Mouse (Mus musculus) embryo, embryonic 10.5 days (tissue): ENCODE measurements at regions not wholly inside any gene's neighbourhood (a gene's known extent, or its start where the extent isn't known, plus 50 kb on each side); places are given as distances from the start of the nearest gene placed in this dataset.
"Not testable (repeated sequence)": the region's sequence is repeated elsewhere in the genome, so short reads cannot be mapped to it uniquely, and the experiment has no call there.

Experiments
- DNase-seq: peaks from one replicate; pipeline ENCODE4 v3.0.0-alpha.2; 2015; ENCODE audit warnings: low spot score

DNA sequence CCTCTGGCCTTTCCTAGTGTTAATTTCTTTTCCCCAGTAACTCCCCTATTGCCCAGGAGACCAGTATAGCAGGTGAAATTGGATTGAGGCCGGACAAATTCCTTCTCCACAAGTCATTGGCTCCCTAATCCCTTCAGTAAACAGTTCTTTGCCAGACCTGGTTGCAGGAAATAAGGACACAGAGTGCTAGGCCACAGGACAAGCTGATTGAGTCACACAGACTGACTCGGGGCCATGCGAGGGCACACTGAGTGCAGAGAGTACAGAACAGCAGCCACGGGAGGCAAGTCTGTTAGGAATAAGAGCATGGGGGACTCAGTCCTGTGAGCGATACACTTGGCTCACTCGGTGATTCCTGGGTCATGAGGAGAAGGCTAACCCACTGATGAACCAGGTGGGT lies 134.3 kb upstream of the Ajap1 start:
- no peak for DNase-seq

DNA sequence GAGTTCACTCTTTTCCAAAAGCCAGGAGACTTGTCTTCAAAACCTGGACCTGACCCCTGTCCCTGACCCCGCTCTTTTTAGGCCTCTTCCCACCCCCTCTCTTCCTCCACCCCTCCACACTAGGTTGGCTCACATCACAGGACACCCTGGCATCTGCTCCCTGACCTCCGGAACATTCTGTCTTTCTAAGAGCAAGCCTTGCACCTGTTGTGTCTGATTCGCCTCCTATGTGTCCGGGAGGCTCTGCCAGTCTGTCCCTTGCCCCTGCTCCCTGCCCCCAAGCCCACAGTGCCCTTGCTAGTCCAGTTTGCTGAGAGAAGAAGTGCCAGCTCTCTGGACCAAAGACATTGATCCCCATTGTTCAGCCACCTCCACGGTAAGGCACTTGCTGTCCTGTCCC lies 138.3 kb upstream of the Ajap1 start:
- no peak for DNase-seq

DNA sequence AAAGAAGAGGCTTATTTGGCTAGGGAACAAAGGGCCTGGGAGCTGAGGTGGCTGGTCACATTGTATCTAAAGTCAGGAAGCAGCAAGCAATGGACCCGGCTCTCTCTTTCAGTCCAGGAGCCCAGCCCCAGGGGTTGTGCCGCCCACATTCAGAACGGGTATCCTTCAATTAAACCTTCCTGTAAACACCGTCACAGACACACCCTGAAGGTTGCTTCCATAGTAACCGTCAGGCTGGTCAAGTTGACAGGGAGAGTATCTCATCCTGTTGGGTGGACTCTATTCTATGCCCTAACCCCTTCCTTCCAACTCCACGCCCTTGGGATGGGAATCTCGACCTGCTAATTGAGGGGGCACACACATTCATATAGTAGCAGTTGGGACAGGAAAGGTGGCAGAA lies 148.6 kb upstream of the Ajap1 start:
- DNase-seq = no peak

DNA sequence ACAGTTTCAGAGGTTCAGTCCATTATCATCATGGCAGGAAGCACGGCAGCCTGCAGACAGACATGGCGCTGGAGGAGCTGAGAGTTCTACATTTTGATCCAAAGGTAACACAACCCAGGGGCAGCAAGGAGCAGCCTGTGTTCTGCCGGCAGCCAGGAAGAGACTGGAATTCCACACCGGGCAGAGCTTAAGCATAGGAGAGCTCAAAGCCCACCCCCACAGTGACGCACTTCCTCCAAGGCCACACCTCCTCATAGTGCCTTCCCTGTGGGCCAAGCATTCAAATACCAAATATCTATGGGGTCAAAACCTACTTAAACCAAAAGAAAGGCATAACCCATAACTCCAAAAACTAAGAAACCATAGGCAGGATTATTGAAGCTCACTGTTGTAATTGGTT lies 149.4 kb upstream of the Ajap1 start:
- DNase-seq = no peak

DNA sequence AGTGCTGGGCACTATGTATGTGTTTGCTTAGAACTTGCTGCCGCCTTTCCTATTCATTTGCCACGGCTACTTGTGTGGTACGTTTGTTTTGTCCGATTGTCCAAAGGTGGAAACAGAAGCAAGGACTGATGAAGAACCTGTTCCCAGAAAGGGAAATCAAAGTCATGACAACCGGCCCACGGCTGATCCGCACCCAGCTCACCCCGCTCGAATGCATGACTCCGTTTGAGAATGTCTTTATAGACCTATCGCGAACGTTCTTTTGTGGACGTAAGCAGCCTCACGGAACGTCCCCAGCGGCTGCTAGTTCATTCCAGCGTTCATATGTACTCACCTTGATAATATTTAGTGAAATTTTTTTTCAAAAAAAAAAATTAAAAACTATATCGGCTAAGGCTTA lies 149.9 kb upstream of the Ajap1 start:
- no peak for DNase-seq

DNA sequence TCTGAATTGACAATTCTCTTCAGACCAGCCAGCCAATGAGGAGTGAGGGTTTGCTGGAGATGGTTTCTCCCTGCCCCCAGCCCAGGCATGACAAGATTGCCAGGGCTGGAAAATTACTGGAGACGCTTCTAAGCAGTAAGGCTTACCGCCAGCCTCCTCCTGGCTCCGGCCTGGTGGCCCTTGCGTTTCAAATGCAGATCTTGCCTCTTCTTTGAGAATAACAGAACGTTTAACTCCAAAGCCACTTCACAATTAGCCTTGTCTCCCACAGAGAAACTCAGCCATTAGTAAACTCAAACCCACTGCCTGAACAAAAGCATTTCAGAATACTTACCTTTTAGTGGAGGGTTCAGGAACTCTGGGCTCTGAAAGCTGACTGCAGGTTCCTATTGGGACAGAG lies 150.6 kb upstream of the Ajap1 start:
- no peak for DNase-seq

DNA sequence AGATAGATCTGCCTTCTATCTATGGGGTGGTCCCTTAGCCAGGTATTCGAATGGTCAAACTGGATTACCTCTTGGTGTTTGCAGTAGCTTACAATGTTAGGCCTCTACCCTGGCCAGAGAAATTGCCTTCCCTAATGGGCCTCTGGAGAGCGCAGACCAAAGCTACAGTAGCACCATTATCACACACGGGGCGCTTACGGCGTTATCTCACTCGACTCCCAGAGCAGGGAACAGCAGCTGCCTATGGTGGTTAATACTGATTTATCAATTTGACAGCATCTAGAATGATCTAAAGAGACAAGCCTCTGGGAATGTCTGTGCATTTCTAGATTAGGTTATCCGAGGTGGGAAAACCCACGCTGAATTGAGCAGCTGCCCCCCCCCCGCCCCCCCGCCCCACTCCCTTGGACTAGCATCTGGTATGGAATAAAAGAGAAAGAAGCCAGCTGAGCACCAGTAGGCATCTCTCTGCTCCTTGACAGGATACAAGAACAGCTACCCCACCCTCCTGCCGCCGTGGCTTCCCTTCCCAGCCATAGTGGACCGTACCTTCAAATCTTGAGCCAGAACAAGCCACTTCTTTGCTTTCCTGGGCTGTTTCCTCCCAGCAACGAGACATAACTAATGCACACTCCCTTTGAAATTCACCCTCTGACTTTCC lies 151.7 kb upstream of the Ajap1 start:
- DNase-seq = peak; percentile 15

DNA sequence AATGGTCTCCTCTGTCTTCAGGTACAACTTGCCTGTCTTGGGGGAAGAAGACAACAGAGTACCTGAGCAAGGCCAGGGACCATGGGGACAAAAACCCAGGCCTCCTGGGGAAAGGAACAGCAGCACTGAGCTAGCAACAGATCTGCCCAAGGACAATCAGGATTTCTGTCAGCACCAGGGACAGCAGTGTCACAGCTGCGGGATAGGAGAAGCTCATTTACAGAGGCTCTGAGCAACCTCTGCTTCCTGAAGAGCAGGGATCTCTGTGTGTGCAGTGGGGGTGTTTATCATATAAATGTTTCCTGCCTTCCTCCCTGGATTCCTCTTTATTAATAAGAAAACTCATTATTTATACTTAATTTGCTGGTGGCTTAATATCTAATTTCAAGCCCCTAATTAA lies 155.4 kb upstream of the Ajap1 start:
- peak; percentile 57 for DNase-seq

DNA sequence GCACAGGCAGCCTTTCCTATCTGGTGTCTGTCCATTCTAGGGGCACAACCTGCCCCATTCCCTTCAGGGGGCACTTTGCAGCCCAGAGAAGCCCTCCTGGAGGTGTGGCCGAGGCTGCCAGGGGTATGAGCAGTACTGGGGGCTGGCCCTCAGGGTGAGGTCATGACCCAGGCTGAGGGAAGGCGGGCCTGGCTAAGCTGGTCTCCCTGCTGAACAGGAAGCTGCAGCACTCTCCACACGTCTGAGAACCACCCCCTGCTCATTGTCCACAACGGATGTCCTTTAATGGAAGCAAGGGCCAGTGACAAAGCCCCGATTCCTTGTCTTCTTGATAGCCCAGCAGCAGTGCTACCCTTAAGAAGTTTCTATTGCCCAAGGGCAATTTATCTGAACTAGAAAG lies 169.2 kb upstream of the Ajap1 start:
- DNase-seq = peak; percentile 56

DNA sequence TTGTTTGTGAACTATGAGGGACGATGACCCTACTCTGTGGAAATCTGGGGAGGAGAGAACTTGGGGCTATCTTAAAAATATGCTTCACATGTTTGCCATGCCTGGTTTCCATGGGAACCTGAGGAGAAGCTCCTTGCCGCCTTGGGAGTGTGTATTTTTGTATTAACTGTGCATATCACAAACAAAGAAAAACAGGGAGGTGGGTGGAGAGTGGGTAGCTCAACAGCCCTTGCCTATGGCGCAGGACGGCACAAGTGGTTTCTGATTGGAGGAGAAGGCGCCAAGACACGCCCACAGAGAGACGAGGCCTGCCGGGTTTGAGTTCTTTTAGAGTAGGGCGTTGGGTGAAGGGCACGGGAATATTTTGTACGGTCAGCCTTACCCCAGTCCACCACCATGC lies 170.2 kb upstream of the Ajap1 start:
- DNase-seq = no peak

DNA sequence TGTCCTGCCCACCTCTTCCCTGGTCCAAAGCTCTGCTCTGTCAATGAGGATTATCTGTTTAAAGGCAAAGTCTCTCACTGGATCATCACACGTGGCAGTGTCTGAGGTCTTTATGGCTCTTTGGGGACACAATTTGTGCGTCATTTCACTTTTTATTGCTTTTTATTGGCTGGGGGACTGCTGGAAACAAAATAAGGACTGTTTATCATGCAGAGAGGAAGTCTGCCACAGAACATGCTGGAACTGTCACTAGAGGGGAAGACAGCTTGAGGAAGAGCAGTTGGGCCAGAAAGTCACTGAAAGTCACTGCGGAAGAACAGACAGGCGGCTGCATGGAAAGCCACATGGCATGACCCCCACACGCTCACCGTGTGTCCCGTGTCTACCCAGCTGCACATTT lies 180.1 kb upstream of the Ajap1 start:
- DNase-seq = no peak

DNA sequence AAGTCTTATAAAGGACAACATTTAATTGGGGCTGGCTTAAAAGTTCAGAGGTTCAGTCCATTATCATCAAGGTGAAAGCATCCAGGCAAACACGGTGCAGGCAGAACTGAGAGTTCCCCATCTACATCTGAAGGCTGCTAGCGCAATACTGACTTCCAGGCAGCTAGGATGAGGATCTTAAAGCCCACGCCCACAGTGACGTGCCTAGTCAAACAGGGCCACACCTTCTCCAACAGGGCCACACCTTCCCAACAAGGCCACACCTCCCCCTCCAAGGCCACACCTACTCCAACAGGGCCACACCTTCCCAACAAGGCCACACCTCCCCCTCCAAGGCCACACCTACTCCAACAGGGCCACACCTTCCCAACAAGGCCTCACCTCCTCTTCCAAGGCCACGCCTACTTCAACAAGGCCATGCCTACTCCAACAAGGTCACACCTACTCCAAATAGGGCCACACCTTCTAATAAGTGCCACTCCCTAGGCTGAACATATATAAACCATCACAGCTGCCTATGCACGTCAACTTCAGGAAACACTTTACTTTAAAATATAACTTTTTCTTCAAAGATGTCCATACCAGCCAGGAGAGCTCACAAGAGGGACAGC lies 184.1 kb upstream of the Ajap1 start:
- not testable (repeated sequence) for DNase-seq

DNA sequence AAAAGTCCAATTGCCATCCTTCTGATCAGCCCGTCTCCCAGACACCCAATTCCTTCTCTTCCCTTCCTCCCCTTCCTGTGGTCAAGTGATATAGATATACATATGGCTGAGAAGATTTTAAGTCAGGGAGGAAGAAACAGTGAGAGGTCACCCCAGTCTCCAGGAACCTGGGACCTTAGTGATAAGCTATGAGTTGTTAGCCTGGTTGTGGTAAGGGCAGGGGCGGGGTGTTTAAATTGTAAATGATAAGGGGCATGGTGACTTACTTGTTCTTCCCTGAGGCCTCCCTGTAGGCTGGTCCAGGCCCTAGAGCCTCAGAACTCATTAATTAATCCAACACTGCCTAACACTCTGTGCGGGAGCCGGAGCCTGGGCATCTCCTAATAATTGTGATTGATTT lies 186.5 kb upstream of the Ajap1 start:
- DNase-seq = no peak

DNA sequence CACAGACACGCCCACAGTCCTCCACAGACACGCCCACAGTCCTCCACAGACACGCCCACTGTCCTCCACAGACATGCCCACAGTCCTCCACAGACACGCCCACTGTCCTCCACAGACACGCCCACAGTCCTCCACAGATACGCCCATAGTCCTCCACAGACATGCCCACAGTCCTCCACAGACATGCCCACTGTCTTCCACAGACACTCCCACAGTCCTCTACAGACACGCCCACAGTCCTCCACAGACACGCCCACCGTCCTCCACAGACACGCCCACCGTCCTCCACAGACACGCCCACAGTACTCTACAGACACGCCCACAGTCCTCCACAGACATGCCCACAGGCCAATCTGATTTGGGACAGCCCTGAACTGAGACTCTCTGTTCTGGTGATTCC lies 187.6 kb upstream of the Ajap1 start:
- DNase-seq = no peak

DNA sequence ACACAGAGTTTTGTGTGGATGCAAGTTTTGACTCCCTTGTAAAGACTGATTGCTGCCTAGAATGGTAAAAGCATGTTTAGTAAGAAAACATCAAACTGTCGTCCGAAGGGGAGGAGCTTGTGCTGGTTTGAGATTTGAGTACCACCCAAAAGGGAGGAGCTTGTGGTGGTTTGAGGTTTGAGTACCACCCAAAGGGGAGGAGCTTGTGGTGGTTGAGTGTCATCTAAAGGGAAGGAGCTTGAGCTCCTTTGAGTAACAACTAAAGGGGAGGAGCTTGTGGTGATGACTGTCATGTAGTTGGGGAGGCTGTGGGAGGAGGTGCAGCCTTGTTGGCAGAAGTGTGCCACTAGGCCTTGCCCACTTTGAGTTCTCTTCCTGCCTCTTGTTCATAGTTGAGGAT lies 192.8 kb upstream of the Ajap1 start:
- DNase-seq = no peak

DNA sequence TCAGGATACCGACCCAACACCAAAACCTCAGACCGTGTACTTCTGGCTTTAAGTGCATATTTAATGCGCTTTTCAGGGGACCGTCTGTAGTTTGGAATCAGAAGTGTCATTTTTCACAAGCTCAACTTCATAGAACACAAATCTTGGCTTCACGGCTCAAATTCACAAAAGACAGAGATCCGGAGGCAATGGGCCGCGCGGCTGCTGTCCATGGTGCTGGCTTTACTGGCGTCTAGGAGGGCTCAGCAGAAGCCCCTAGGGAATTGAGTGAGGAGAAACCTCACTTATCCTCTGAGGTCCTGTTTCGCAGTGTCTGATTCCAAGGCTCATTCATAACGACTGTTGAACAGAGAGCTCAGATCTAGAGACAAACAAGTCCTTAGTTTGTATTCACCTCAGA lies 196.5 kb upstream of the Ajap1 start:
- peak; percentile 79 for DNase-seq

DNA sequence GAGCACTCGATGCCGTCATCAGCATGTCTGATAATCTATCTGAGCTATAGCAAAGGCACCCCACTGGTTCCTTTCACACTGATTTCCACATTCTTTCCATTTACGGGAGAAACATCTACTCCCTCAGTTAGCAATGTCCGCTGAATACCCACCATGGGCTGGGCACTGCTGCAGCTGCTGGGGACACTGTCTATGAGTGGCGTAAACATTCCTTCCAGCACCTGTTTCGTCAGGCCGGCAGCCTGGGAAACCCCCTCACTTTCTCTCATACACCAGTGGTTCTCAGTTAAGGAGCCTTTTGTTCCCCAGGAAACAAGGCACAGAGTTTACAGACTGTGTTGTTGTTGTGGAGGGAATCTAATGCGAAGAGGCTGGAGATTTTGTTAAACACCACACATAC lies 205.8 kb upstream of the Ajap1 start:
- DNase-seq = no peak

DNA sequence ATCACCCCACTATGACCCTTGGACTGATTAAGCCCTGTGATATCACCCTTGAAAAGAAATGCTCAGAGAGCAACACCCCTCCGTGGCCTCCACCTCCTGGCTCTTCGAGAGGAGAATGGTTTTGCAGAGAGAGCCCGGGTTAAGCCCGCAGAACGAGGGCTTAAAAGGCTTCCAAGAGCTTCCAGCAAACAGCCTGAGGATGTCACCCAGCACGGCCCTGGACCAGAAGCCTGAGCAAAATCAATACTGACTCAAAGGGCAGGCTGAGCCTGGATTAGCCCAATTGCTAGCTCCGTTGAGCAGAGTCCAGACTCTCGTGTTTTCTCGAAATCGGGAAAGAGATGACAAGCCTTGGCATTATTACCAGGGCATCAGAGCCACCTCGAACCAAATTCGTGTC lies 211.3 kb upstream of the Ajap1 start:
- no peak for DNase-seq

DNA sequence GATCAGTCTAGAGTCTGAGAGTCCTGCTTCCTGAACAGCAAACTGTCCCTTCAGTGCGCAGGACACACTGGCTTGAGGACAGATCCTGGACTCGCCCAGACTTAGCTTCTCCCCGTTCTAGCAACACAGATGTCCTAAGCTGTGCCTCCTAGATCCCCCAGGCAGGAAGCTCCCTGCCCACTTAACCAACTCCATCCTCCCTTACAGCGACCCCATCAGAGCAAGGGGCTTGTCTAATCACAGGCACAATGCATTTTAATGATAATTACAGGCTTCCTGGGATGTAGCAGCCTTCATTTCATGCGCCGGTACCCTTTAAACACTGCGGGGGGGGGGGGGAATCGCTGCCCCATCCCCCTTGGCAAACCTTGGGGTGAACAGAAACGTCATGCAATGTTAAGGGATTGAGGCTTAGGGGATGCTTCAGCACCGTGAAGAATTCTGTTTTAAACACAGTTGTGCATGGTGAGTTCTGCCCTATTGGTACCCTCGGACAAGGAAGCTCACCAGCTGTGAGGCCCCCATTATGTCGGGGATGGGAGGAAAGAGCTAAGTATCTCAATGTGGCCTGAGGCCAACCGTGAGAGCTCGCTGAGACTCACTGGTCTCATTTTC lies 213.9 kb upstream of the Ajap1 start:
- DNase-seq = peak; percentile 32

DNA sequence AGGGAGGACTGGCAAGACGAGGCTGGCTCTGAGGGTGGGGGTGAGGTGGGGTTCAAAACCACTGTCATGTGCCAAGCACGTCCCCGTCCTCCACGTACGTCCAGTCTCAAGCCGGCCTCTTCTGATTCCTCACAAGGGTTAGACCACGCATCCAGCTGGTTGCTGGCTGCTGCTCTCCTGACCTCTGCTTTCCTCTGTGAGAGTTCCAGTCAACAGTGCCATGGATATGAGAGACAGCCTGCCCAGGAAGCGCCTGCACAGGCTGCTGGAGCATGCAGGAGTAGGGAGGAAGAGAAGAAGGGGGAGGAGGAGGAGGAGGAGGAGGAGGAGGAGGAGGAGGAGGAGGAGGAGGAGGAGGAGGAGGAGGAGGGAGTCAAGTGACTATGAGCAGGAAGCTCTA lies 224.6 kb upstream of the Ajap1 start:
- no peak for DNase-seq

DNA sequence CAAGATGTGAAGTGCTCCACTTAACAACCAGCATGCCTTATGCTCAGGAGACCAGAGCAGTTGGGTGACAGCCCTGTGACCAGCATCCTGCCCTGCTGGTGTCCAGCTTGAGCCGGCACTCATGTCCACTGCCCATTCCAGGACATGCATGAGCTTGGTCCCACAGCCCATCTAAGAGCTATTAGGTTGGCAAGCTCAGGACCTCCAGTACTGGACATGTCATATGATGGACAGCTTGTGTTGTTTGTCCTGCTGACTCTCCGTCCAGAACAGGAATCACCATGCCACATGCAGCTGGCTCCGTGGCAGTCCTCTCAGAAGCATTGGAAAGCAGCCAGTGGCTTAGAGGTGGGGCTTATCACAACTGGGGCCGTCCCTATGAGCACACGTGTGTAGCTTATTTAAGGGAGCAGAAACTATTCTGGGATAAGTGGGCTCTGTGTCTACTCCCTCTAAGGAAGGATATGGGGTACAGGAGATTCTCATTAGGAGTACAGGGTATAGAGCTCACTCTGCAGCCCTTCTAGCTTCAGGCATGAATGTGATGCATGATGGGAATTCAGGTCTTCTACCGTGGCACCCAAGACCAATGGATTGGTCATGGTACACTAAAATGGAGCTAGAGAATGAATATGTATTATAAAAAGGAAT lies 232.5 kb upstream of the Ajap1 start:
- no peak for DNase-seq

DNA sequence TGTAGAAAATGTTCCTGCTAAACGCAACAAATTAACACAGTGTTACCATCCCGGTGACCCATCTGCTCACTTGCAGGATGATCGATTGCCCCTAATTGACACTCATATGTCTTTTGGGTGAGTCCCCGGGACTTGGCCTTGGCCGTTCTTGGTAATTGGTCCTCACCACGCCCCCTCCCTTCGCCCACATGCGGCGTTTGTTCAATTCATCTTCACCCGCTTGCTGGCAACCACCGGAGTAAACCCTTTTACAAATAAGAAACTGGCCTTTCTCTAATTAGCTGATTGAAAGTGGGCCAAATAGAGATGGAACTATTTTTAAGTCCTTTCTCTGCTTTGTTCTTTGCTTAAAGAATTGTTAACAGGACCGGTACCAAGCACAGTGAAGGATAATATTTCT lies 234.7 kb upstream of the Ajap1 start:
- DNase-seq = no peak

DNA sequence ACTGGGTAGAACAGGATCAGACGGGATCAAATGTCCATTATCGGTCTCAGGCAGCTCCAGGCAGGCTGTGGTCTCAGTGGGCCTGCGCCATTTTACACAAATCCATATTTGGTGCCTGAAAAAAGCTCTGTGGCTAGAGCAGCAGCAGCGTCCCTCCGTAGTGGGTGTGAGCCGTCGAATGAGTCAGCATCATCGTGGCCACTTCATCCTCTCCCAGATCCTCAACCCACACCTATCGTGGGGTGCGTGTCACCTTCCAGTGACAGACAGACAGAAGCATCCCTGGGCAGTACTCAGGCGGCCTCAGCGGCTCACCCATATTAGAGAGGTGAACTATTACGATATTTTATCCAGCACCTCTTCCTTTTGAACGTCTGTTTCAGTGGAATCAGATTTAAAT lies 233.0 kb upstream of the A430005L14Rik start:
- no peak for DNase-seq
